22 mouse cellular contexts compared by ENCODE assay signal in genomic region chr17:14735493-14736004, GRCm38 (mm10). TPM values are rescaled to one million over a fixed set of nuclear protein-coding genes. Genes with fewer than 3 reads are reported as not detected.
DNase-seq lines count a peak whose midpoint lies in the region; ATAC-seq and TF ChIP-seq lines count a peak whose summit lies in the region.
"Had no signal": no experiment of that assay in that cellular context is flagged by ENCODE, and none has a peak within 500 bp of the region (broad histone marks: within the 10 kb centered on the region; RNA-seq: fewer than 3 reads in every experiment).

No protein-coding gene starts in this region.

- no peak overlapping the region for H3K27ac ChIP-seq in intestine, embryonic 14.5 days (ENCODE audit: low read depth)
- no peak overlapping the region for H3K27ac ChIP-seq in intestine, embryonic 15.5 days
- H3K27ac ChIP-seq in lung, embryonic 16.5 days (ENCODE audit: low read length): no peak overlapping the region
- H3K27ac ChIP-seq: embryonic facial prominence, embryonic 13.5 days; forebrain, embryonic 13.5 days; heart, embryonic 15.5 days; hindbrain, embryonic 13.5 days; hindbrain, postnatal 0 days had no signal

- intact Hi-C loops in left cerebral cortex, postnatal 36 days (cut with DNase I): no loop called here

- peak; percentile 45 for DNase-seq in intestine, embryonic 14.5 days (ENCODE audit: low spot score)
- DNase-seq in lung, adult 2 months: no peak
- peak; percentile 72 for DNase-seq in NIH3T3 (ENCODE audit: low read depth)
- DNase-seq in cerebellum, postnatal 14 days: no peak
- no peak for DNase-seq in left cerebral cortex, postnatal 36 days (ENCODE audit: low spot score in 2 of 2)
- DNase-seq: adrenal gland, postnatal 14 days; cerebellum, adult 11-12 months; cerebellum, adult 9-10 months; cerebellum, postnatal 36 days; forebrain, postnatal 0 days; gastrocnemius, postnatal 25 days; heart, postnatal 14 days had no signal

- H3K4me3 ChIP-seq in intestine, embryonic 14.5 days (ENCODE audit: low read depth, low read length): no peak overlapping the region
- H3K4me3 ChIP-seq in intestine, embryonic 15.5 days (replicated peaks): no peak overlapping the region
- H3K4me3 ChIP-seq in lung, embryonic 16.5 days (ENCODE audit: low read length): no peak overlapping the region
- no peak overlapping the region for H3K4me3 ChIP-seq in lung, adult 2 months (replicated peaks; ENCODE audit: extremely low read depth, low read depth, low read length)
- H3K4me3 ChIP-seq: embryonic facial prominence, embryonic 13.5 days; forebrain, embryonic 13.5 days; heart, embryonic 15.5 days; hindbrain, embryonic 13.5 days had no signal

- H3K9me3 ChIP-seq in intestine, embryonic 14.5 days (ENCODE audit: control insufficient read depth, low read length): no peaks in the 10 kb centered on the region
- H3K9me3 ChIP-seq in intestine, embryonic 15.5 days: no peaks in the 10 kb centered on the region
- no peaks in the 10 kb centered on the region for H3K9me3 ChIP-seq in lung, embryonic 16.5 days (ENCODE audit: control insufficient read depth, low read length)
- H3K9me3 ChIP-seq: embryonic facial prominence, embryonic 13.5 days; forebrain, embryonic 13.5 days; heart, embryonic 15.5 days; hindbrain, embryonic 13.5 days had no signal

- TF ChIP-seq POLR2A in lung, adult 2 months (IDR thresholded peaks at IDR 0.05; ENCODE audit: borderline replicate concordance, extremely low read depth, low read depth, low read length): no peak

- no peak overlapping the region for H3K9ac ChIP-seq in intestine, embryonic 14.5 days (ENCODE audit: low read length)
- H3K9ac ChIP-seq in intestine, embryonic 15.5 days: no peak overlapping the region
- H3K9ac ChIP-seq in lung, embryonic 16.5 days (ENCODE audit: low read length): no peak overlapping the region
- H3K9ac ChIP-seq: embryonic facial prominence, embryonic 13.5 days; forebrain, embryonic 13.5 days; forebrain, postnatal 0 days; heart, embryonic 15.5 days; hindbrain, embryonic 13.5 days had no signal

- 66% methylated on average over 6 of the region's 6 CpGs for WGBS in intestine, embryonic 14.5 days
- 59% methylated on average over 6 of the region's 6 CpGs for WGBS in intestine, embryonic 15.5 days
- WGBS in lung, embryonic 16.5 days: 50% methylated on average over 6 of the region's 6 CpGs
- WGBS in lung, adult 2 months: 67% methylated on average over 6 of the region's 6 CpGs

- no peak overlapping the region for H3K4me2 ChIP-seq in intestine, embryonic 14.5 days (ENCODE audit: low read length)
- no peak overlapping the region for H3K4me2 ChIP-seq in intestine, embryonic 15.5 days (replicated peaks)
- no peak overlapping the region for H3K4me2 ChIP-seq in lung, embryonic 16.5 days (ENCODE audit: low read depth, low read length)
- H3K4me2 ChIP-seq: embryonic facial prominence, embryonic 13.5 days; forebrain, embryonic 13.5 days; heart, embryonic 11.5 days; heart, embryonic 15.5 days; hindbrain, embryonic 13.5 days had no signal

- H3K36me3 ChIP-seq in intestine, embryonic 14.5 days (ENCODE audit: control insufficient read depth, insufficient read depth, low read length): no peaks in the 10 kb centered on the region
- H3K36me3 ChIP-seq in intestine, embryonic 15.5 days: no peaks in the 10 kb centered on the region
- no peaks in the 10 kb centered on the region for H3K36me3 ChIP-seq in lung, embryonic 16.5 days (ENCODE audit: control insufficient read depth, insufficient read depth, low read length)
- H3K36me3 ChIP-seq: embryonic facial prominence, embryonic 13.5 days; heart, embryonic 15.5 days; hindbrain, embryonic 13.5 days had no signal

- peaks cover 4% of the 10 kb centered on the region; the same call in 1 of the 2 replicates for H3K4me1 ChIP-seq in intestine, embryonic 14.5 days (replicated peaks; ENCODE audit: control insufficient read depth, insufficient read depth, low read length)
- 0 out of 2 replicates have a peak, but pooled peaks cover 3% of the 10 kb centered on the region for H3K4me1 ChIP-seq in intestine, embryonic 15.5 days (replicated peaks)
- H3K4me1 ChIP-seq in lung, embryonic 16.5 days (replicated peaks; ENCODE audit: control insufficient read depth, insufficient read depth, low read length): 0 out of 2 replicates have a peak, but pooled peaks cover 4% of the 10 kb centered on the region
- H3K4me1 ChIP-seq in lung, adult 2 months (ENCODE audit: control insufficient read depth, insufficient read depth, low read length): no peaks in the 10 kb centered on the region
- H3K4me1 ChIP-seq: embryonic facial prominence, embryonic 13.5 days; forebrain, embryonic 13.5 days had no signal

- no peak for TF ChIP-seq CTCF in lung, adult 2 months (IDR thresholded peaks at IDR 0.05; ENCODE audit: insufficient read depth, low read length)

- ATAC-seq in intestine, embryonic 14.5 days (replicated peaks; ENCODE audit: low FRiP score, low TSS enrichment, low read depth): no peak
- no peak for ATAC-seq in intestine, embryonic 15.5 days
- peak; percentile 41; the same call in 1 of the 2 replicates for ATAC-seq in lung, embryonic 16.5 days (ENCODE audit: low read depth)
- ATAC-seq: forebrain, embryonic 13.5 days; forebrain, postnatal 0 days; hindbrain, postnatal 0 days; intestine, embryonic 16.5 days had no signal

- no peaks in the 10 kb centered on the region for H3K27me3 ChIP-seq in intestine, embryonic 14.5 days (replicated peaks; ENCODE audit: control insufficient read depth, insufficient read depth, low read length)
- H3K27me3 ChIP-seq in intestine, embryonic 15.5 days (replicated peaks): no peaks in the 10 kb centered on the region
- H3K27me3 ChIP-seq in lung, embryonic 16.5 days (ENCODE audit: control insufficient read depth, insufficient read depth, low read depth, low read length): no peaks in the 10 kb centered on the region
- H3K27me3 ChIP-seq: CH12.LX; embryonic facial prominence, embryonic 13.5 days; forebrain, embryonic 13.5 days; heart, embryonic 15.5 days; hindbrain, embryonic 13.5 days had no signal

RNA-seq across cellular contexts. Expression of gene Thbs2, which starts 41.5 kb away (rescaled TPM):
- polyA plus RNA-seq in intestine, embryonic 14.5 days (2014; fragmentation: Nextera tagmentation; extraction: Ambion mirVana): 55.6 and 59.1 TPM in 2 replicates
- 49.5 and 54.1 TPM in 2 replicates for polyA plus RNA-seq in intestine, embryonic 15.5 days (2015; fragmentation: Nextera tagmentation; extraction: Ambion mirVana)
- 28.6 and 31.5 TPM in 2 replicates for polyA plus RNA-seq in lung, embryonic 16.5 days (2015; fragmentation: Nextera tagmentation; extraction: Ambion mirVana)
- polyA plus RNA-seq in lung, adult 2 months (2012; rRNA removed): 2.3 and 3.5 TPM in 2 replicates
- total RNA-seq in left cerebral cortex, postnatal 36 days (2021): 1 to 10 TPM; 4.6 to 4.8 TPM

Comparison
In these comparisons a context has a peak if more than half of its experiments do, and no peak if none do; other contexts are left out.
1. DNase-seq: peak in intestine, embryonic 14.5 days (single experiment) and NIH3T3 (single experiment); none in lung, adult 2 months (single experiment), cerebellum, postnatal 14 days (0 of 2) and left cerebral cortex, postnatal 36 days (0 of 2).